ENCODE assay signal across 18 mouse cellular contexts in the genomic region with DNA sequence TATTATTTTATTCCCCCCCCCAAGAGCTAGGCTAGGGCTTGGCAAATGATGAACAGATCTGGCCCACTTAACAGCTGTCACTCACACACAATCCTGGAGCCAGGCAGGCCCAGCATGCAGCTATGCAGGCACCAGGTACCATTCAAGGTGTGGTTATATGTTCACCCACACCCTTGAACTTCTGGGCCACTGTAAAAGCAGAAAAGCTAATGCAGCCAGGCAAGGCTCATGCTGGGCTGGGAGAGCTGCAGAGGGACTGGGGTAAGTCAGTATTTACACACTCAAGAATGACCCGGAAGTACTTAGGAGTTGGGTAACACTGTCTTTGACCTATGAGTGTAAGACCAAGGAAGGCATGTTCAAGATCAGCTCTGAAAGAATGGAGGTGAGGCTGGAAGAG. TPM values are rescaled to one million over a fixed set of nuclear protein-coding genes. Genes with fewer than 3 reads are reported as not detected.
"Had no signal": no experiment of that assay in that cellular context is flagged by ENCODE, and none has a peak within 500 bp of the region (broad histone marks: within the 10 kb centered on the region; RNA-seq: fewer than 3 reads in every experiment).

No protein-coding gene starts in this region.

- H3K27me3 ChIP-seq: hindbrain, embryonic 15.5 days; limb, embryonic 15.5 days; liver, embryonic 15.5 days; lung, embryonic 15.5 days; neural tube, embryonic 13.5 days; stomach, embryonic 15.5 days had no signal

- H3K36me3 ChIP-seq: liver, embryonic 15.5 days; lung, embryonic 15.5 days; midbrain, embryonic 10.5 days; stomach, embryonic 15.5 days had no signal

- H3K9me3 ChIP-seq: hindbrain, embryonic 15.5 days; limb, embryonic 15.5 days; liver, embryonic 15.5 days; lung, embryonic 15.5 days; midbrain, embryonic 10.5 days; neural tube, embryonic 13.5 days; stomach, embryonic 15.5 days had no signal

- H3K4me1 ChIP-seq: hindbrain, embryonic 15.5 days; limb, embryonic 15.5 days; liver, embryonic 15.5 days; midbrain, embryonic 10.5 days; neural tube, embryonic 13.5 days; stomach, embryonic 15.5 days had no signal

- H3K9ac ChIP-seq: hindbrain, embryonic 15.5 days; limb, embryonic 15.5 days; liver, embryonic 15.5 days; lung, embryonic 15.5 days; neural tube, embryonic 13.5 days; stomach, embryonic 15.5 days had no signal

- H3K4me2 ChIP-seq: hindbrain, embryonic 15.5 days; limb, embryonic 15.5 days; liver, embryonic 15.5 days; lung, embryonic 15.5 days; neural tube, embryonic 13.5 days; stomach, embryonic 15.5 days had no signal

- H3K27ac ChIP-seq: hindbrain, embryonic 15.5 days; left cerebral cortex, adult 2 months; limb, embryonic 15.5 days; liver, embryonic 15.5 days; lung, embryonic 15.5 days; midbrain, embryonic 10.5 days; neural tube, embryonic 13.5 days; stomach, embryonic 15.5 days had no signal

- DNase-seq: kidney, adult 18-20 months; kidney, postnatal 10 days; retina, postnatal 1 day; right cerebral cortex, postnatal 4 days; spleen, adult 18-20 months; thymus, postnatal 36 days had no signal

- H3K4me3 ChIP-seq: hindbrain, embryonic 15.5 days; left cerebral cortex, adult 2 months; limb, embryonic 15.5 days; liver, embryonic 15.5 days; lung, embryonic 15.5 days; midbrain, embryonic 10.5 days; neural tube, embryonic 13.5 days; stomach, embryonic 15.5 days had no signal

- ATAC-seq: midbrain, embryonic 16.5 days had no signal

RNA-seq across cellular contexts. Expression of a gene that starts 15.7 kb away (rescaled TPM):
- polyA plus RNA-seq: thymus, postnatal 0 days had no signal

RNA-seq across cellular contexts. Expression of a gene that starts 47.2 kb away (rescaled TPM):
- polyA plus RNA-seq: kidney, embryonic 14.5 days; limb, embryonic 11.5 days; midbrain, embryonic 10.5 days; midbrain, embryonic 16.5 days; neural tube, embryonic 13.5 days had no signal
